Mouse (Mus musculus): Measurements from ENCODE around the gene Rhou.

GRCm38 (mm10) chr8:123624702-123625101 is 29.0 kb upstream of the Rhou start:
- no peak for TF ChIP-seq EP300 (optimal IDR thresholded peaks at IDR 0.05)
- no peak for TF ChIP-seq CTCF (IDR thresholded peaks at IDR 0.05; ENCODE audit: low read depth)

All from stomach, postnatal 0 days (tissue).